Mouse (Mus musculus) hindbrain, embryonic 16.5 days (tissue): Measurements from ENCODE around the gene Pole3. TPM values are rescaled to one million over a fixed set of nuclear protein-coding genes. Genes with fewer than 3 reads are reported as not detected.
A peak's percentile ranks its signal among the peaks of the same experiment; 100 is the strongest.

Experiments
- ATAC-seq: fragments of 200-750 bp; cut with Nextera tagmentation; 2 replicates; pipeline ENCODE4 v1.8.0; 2017; ENCODE audit warnings: moderate TSS enrichment, moderate library complexity
- H3K27ac ChIP-seq: fragments of 300-500 bp; sonication (generic); 2 replicates; pipeline ENCODE4 v1.5.1; 2014; ENCODE audit warnings: low read depth, mild to moderate bottlenecking, control low read depth, low read length, moderate library complexity
- H3K27me3 ChIP-seq: fragments of 300-500 bp; sonication (generic); replicated peaks from 2 replicates; pipeline ENCODE4 v1.6.1; 2014; ENCODE audit warnings: low read length; ENCODE audit not compliant: control insufficient read depth, insufficient read depth
- H3K36me3 ChIP-seq: fragments of 300-500 bp; sonication (generic); 2 replicates; pipeline ENCODE4 v1.6.1; 2014; ENCODE audit warnings: mild to moderate bottlenecking, low read length, moderate library complexity, mixed read lengths; ENCODE audit not compliant: control insufficient read depth, insufficient read depth
- H3K4me1 ChIP-seq: fragments of 300-500 bp; sonication (generic); 2 replicates; pipeline ENCODE4 v1.6.1; 2014; ENCODE audit warnings: low read depth, low read length; ENCODE audit not compliant: control insufficient read depth, insufficient read depth
- H3K4me2 ChIP-seq: fragments of 300-500 bp; sonication (generic); 2 replicates; pipeline ENCODE4 v1.6.1; 2014; ENCODE audit warnings: mild to moderate bottlenecking, low read length, control low read depth, moderate library complexity
- H3K4me3 ChIP-seq: fragments of 300-500 bp; sonication (generic); 2 replicates; pipeline ENCODE4 v1.5.1; 2014; ENCODE audit warnings: mild to moderate bottlenecking, low read length, control low read depth, moderate library complexity
- H3K9ac ChIP-seq: fragments of 300-500 bp; sonication (generic); 2 replicates; pipeline ENCODE4 v1.6.1; 2014; ENCODE audit warnings: low read depth, mild to moderate bottlenecking, control low read depth, low read length, moderate library complexity
- H3K9me3 ChIP-seq: fragments of 300-500 bp; sonication (generic); 2 replicates; pipeline ENCODE4 v1.6.1; 2014; ENCODE audit warnings: mild to moderate bottlenecking, low read length, moderate library complexity; ENCODE audit not compliant: control insufficient read depth
- WGBS: fragments of 180-500 bp; shearing (Covaris S2); extraction: QIAGEN DNeasy Blood & Tissue Kit; methylation state at CpG from one replicate; pipeline ENCODE4 v1.1.7; 2014; 5-methylcytosine and 5-hydroxymethylcytosine counted together
- polyA plus RNA-seq: library from polyadenylated mRNA; unstranded; fragments of >200 nt; fragmentation: Nextera tagmentation; extraction: Ambion mirVana; gene quantifications from 2 replicates; pipeline ENCODE4 v1.2.1, GENCODE M21; 2015

The Pole3 gene
- polyA plus RNA-seq, 1 experiment from 2014 or later: 61.8 TPM

DNA sequence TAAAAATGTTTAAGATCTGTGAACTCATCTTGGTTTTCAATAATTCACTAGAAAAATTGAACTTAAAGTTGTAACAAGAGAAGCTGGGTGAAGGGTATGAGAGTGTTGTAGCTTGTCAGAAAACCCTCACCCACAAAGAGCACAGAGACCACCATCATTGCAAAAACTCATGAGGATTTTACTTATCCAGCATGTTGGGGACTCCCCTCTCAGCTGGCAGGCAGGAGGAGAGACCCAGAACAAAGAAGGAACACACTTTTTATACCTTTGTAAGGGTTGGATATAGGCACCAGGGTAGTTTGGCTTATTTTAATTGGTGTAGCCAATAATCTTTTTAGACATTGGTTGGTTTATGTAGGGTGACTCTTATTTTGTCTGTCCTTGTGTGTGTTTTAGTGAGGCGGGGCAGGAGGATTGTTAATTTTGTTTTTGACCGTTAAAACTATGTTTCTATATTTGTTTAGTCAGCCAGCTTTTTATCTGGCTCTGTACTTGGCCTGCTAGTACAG lies 3.9 kb downstream of the Pole3 start:
- Histone ChIP-seq H3K9ac (no peak overlapping the region), H3K36me3 (no peaks in the 10 kb centered on the region), H3K9me3 (no peaks in the 10 kb centered on the region), H3K27ac (no peak overlapping the region), H3K4me1 (peaks cover 21% of the 10 kb centered on the region), H3K4me3 (no peak overlapping the region), H3K4me2 (no peak overlapping the region), H3K27me3 (no peaks in the 10 kb centered on the region)
- 92% methylated on average over 2 of the region's 2 CpGs for WGBS
- no peak for ATAC-seq

DNA sequence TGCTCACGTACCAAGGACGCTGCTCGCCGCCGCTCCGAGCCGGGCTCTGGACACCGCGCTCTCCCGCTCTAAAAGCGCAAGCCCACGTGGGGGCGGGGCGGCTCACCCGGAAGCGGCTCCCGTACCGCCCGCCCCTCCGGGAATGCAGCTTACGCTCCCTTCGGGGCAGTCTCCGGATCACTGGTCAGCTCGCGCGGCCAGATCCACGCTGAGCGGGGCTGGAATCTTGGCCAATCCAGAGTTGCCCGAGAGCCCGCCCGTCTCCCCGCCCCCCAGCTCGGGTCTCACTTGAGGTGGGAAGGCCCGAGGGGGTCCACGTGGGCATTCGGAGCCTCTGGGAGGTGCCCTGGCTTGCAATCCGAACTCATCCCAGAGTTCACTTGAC lies 5.0 kb downstream of the Pole3 start, which contains the start of gene Alad:
Gene Alad (minus strand): TSS at position 70 of the 385 bp plus-strand sequence.
- ATAC-seq: peak; percentile 92
- peak within 1 kb of the TSS; percentile 66 for H3K4me2 ChIP-seq
- peak within 1 kb of the TSS; percentile 77 for H3K27ac ChIP-seq
- no peaks in the 10 kb centered on the region for H3K27me3 ChIP-seq
- H3K4me3 ChIP-seq: peak within 1 kb of the TSS; percentile 87
- H3K4me1 ChIP-seq: peaks cover 21% of the 10 kb centered on the region
- H3K9ac ChIP-seq: peak within 1 kb of the TSS; percentile 86
- H3K36me3 ChIP-seq: no peaks in the 10 kb centered on the region
- no peaks in the 10 kb centered on the region for H3K9me3 ChIP-seq
- 0% methylated on average over 34 of the region's 37 CpGs for WGBS

DNA sequence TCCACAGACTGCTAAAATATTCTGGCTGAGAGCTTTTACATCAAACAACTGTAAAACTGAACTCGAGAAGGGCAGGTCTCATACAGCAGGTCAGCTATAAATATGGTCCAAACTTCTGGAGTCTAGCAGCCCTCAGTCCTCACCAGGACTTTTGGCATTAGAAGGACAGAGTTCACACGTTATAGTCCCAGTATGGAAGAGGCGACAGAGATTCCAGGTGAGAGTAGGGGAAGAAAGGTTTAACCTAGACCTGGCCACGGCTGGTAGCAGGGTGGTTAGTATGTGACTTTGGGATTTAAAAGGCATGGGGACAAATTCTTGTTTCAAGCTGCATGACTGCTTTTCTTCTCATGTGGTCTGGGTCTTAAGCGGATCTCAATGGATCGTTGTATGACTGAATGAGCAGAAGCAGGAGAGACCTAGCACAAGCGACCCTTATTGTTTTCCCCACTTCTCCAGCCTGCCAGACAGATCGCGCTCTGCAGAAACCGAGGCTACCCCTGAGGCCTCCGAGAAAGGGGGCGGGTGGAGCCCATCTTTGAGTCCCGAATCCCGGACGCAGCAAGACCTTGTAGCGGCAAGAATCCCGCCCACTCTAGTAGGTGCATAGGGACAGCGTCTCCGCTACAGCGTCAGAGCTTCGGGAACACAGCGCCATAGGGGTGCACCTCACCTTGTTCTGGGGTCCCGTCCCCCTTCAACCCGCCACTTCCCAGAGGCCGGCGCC lies 5.6 kb downstream of the Pole3 start:
- H3K4me3 ChIP-seq: peak overlapping the region; percentile 87
- peak overlapping the region; percentile 77 for H3K27ac ChIP-seq
- 2% methylated on average over 26 of the region's 26 CpGs for WGBS
- no peaks in the 10 kb centered on the region for H3K27me3 ChIP-seq
- H3K9ac ChIP-seq: peak overlapping the region; percentile 86
- H3K4me1 ChIP-seq: peaks cover 19% of the 10 kb centered on the region
- ATAC-seq: peak; percentile 78
- H3K36me3 ChIP-seq: no peaks in the 10 kb centered on the region
- H3K9me3 ChIP-seq: no peaks in the 10 kb centered on the region
- peak overlapping the region; percentile 66 for H3K4me2 ChIP-seq

DNA sequence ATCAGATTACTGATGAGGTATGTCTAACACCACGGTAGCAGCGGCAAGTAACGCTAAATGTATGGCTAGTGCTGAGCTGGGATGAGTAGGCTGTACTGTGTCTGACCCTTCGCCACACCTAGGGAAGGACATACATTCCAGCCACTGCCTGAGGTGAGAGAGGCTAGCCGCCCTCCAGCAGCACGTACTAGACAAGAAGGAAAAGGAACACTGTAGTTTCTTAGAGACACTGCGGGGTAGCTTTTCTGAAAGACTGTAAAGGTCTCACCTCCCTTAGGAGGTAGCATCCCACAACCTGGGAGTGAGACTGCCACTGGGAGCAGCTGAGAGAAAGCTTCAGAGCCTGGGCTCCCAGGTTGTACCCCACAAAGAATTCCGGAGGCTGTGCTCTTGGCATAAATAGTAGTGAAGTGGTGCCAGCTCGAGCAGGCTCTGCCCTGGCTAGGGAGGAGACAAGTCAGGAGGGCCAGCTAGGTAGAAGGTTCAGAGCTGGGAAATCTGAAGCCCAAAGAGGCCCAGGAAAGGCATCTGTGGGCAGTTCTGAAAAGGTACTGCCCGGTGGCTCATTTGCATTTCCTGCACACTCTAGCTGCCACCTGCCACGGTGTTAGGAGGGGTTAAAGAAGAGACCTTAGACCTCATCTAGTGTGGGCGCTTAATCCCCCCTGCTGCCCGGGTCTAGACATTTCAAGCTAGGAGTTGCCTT lies 6.3 kb downstream of the Pole3 start:
- no peak for ATAC-seq
- Histone ChIP-seq H3K9ac (peak overlapping the region; percentile 86), H3K27ac (peak overlapping the region; percentile 77), H3K4me2 (peak overlapping the region; percentile 66), H3K36me3 (no peaks in the 10 kb centered on the region; the same call in 1 of the 2 replicates), H3K9me3 (no peaks in the 10 kb centered on the region), H3K4me3 (peak overlapping the region; percentile 87), H3K27me3 (no peaks in the 10 kb centered on the region), H3K4me1 (peaks cover 12% of the 10 kb centered on the region)
- 55% methylated on average over 13 of the region's 13 CpGs for WGBS

DNA sequence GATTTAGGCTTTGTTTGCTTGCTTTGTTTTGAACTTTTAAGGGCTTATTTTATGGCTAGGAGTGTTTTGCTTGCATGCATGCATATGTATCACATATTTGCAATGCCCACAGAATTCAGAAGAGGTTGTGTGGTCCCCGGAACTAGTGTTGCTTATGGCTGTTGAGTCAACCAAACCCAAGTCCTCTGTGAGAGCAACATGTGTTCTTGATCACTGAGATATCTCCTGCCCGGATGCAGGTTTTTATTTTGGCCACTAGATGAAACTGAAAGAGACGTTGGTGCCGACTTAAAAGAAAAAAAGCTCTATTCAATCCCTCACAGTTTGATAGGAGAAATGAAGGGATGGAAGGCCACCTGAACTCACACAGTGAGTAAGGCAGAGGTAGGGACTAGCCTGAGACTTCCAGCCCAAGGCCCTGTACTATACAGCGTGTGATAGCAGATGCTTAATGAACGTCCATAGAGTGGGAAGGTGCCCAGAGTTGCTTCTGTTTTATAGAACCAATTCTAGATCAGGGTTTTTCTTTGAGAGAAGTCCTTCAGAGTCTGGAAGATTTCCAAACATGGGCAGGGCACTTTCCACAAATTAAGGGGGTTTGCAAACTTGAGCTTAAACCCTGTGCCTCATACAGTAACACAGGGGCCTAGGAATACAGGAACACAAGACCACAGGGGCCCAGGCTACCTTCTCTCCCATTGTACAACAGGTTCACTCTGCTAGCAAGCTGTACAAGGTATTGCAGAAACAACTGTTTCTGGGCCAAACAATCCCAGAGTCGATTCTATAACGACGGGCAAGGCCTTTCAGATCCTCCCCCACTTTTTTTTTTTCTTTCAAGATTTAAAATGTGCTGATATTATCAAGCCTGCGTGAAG lies 7.1 kb downstream of the Pole3 start:
- no peaks in the 10 kb centered on the region for H3K27me3 ChIP-seq
- no peak overlapping the region for H3K4me3 ChIP-seq
- WGBS: 83% methylated on average over 10 of the region's 10 CpGs
- H3K9me3 ChIP-seq: no peaks in the 10 kb centered on the region
- no peaks in the 10 kb centered on the region; the same call in 1 of the 2 replicates for H3K36me3 ChIP-seq
- no peak for ATAC-seq
- H3K4me1 ChIP-seq: peaks cover 12% of the 10 kb centered on the region
- no peak overlapping the region for H3K4me2 ChIP-seq
- no peak overlapping the region for H3K9ac ChIP-seq
- no peak overlapping the region for H3K27ac ChIP-seq

DNA sequence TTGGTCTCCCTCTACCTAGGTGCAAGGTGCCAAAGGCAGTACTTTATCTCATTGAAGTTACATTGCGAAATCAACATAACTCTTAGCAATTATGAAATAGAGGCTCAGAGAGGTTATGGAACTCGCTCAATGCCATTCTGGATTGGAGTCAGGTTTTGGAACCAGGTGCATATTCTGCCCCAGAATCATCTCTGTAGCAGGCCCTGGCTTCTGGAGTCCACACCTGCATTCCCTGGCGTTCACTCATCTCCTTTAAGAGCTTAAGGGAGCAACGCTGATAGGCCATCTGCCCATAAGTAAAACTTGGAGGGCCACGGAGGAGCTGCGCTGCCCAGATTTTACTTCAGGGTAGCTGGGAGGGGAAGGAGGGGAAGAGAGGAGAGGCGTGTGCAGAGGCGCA lies 7.8 kb downstream of the Pole3 start:
- WGBS: 90% methylated on average over 8 of the region's 8 CpGs
- Histone ChIP-seq H3K4me1 (peaks cover 12% of the 10 kb centered on the region), H3K4me3 (no peak overlapping the region), H3K9me3 (no peaks in the 10 kb centered on the region), H3K36me3 (peaks cover 6% of the 10 kb centered on the region), H3K27me3 (no peaks in the 10 kb centered on the region), H3K4me2 (no peak overlapping the region), H3K27ac (no peak overlapping the region), H3K9ac (no peak overlapping the region)
- no peak for ATAC-seq

DNA sequence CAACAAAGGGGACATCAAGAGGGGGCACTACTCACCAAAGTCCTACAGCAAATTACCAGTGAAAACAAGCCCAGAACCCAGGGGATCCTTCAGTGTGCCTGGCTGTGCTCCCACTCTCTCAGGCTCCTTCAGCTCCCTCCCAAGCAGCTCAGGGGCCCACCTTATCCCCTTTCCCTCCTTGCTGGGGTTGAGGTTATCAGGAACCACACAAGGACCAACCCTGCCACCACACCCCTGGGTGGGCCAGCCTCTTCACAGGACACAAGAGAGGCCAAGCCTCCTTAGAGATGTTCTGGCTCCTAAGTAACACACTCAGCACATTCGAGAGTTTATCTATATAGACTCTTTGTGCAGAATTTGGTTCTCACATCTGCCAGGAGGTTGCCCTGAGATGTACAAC lies 8.3 kb downstream of the Pole3 start:
- no peak overlapping the region; the same call in 1 of the 2 replicates for H3K27ac ChIP-seq

DNA sequence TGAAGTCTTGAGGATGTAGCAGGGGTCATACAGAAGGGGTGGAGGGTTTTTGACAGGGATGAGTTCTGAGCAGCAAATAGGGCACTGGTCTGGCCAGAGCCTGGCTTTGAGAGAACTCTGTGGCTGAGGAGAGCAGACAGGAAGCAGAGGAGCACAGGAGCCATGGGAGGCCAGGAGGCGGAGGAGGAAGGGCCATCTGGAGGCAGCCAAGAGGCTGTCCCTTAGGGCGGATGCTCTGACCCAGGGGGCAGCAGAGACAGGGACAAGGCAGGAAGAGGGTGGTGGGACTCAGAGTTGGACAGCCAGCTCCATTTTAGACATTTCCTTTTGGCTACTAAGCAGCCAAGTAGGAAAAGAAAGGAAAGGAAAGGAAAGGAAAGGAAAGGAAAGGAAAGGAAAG lies 8.8 kb downstream of the Pole3 start:
- Histone ChIP-seq H3K4me1 (peaks cover 12% of the 10 kb centered on the region), H3K27ac (0 out of 2 replicates have a peak overlapping the region, but pooled peaks have one; percentile 24), H3K27me3 (no peaks in the 10 kb centered on the region), H3K36me3 (peaks cover 12% of the 10 kb centered on the region), H3K9ac (no peak overlapping the region), H3K4me3 (no peak overlapping the region), H3K4me2 (no peak overlapping the region), H3K9me3 (no peaks in the 10 kb centered on the region)
- no peak for ATAC-seq
- WGBS: 49% methylated on average over 2 of the region's 2 CpGs

More for the DNA sequence above, 8.3 kb downstream of the Pole3 start:
- Histone ChIP-seq H3K4me1 (peaks cover 12% of the 10 kb centered on the region), H3K36me3 (peaks cover 11% of the 10 kb centered on the region), H3K27me3 (no peaks in the 10 kb centered on the region), H3K4me2 (no peak overlapping the region), H3K9me3 (no peaks in the 10 kb centered on the region), H3K9ac (peak overlapping the region; percentile 8; the same call in 1 of the 2 replicates), H3K4me3 (no peak overlapping the region)
- ATAC-seq: no peak
- 81% methylated on average over 1 of the region's 1 CpGs for WGBS
